Comparison of ENCODE assay signal across 14 mouse cellular contexts in the genomic region with DNA sequence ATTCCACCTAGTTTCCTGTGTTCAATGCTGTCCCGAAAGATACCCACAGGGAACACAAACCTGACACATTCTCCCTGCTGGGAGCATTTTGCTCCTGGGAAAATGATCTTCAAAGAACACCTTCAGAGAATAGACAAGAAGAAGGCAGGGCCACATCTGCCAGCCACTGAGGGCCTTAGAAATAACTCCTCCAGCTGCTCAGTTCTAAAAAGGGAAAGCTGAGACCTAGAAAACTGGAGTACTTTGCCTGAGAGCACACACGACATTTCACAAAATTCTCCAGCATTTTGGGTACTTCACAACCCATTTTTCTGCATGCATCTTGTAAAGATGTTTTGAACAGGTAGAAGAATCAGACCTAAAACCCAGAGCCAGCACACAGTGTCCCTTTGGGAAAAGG.
DNase-seq lines count a peak whose midpoint lies in the region.
"Had no signal": no experiment of that assay in that cellular context is flagged by ENCODE, and none has a peak within 500 bp of the region (broad histone marks: within the 10 kb centered on the region; RNA-seq: fewer than 3 reads in every experiment).

No protein-coding gene starts in this region.

- intact Hi-C loops in left cerebral cortex, postnatal 4 days (cut with DNase I), result no loop called here
- intact Hi-C loops in left cerebral cortex, postnatal 36 days (cut with DNase I), result no loop called here

- DNase-seq in frontal cortex, postnatal 36 days (ENCODE audit: low spot score in 2 of 2), result peak; percentile 2 to 5
- DNase-seq in frontal cortex, postnatal 25 days (ENCODE audit: low spot score in 2 of 2), result no peak
- DNase-seq in left cerebral cortex, adult 9 months (ENCODE audit: low spot score in 2 of 2), result peak; percentile 1 to 11
- DNase-seq in left cerebral cortex, postnatal 4 days, result no peak
- peak; percentile 60 for DNase-seq in brain, adult 2 months (ENCODE audit: low read depth, low spot score)
- DNase-seq in left cerebral cortex, postnatal 36 days (ENCODE audit: low spot score in 2 of 2), result peak; percentile 3 to 8
- DNase-seq in retina, postnatal 1 day, result no peak
- DNase-seq: adrenal gland, postnatal 10 days; cerebellum, adult 11-12 months; cerebellum, adult 9-10 months; cerebellum, postnatal 25 days; forebrain, postnatal 0 days; gastrocnemius, postnatal 14 days; heart, postnatal 36 days had no signal

Comparison
In these comparisons a context has a peak if more than half of its experiments do, and no peak if none do; other contexts are left out.
1. DNase-seq: peak in frontal cortex, postnatal 36 days (2 of 2), left cerebral cortex, adult 9 months (2 of 2), brain, adult 2 months (single experiment) and left cerebral cortex, postnatal 36 days (2 of 2); none in frontal cortex, postnatal 25 days (0 of 2), left cerebral cortex, postnatal 4 days (single experiment) and retina, postnatal 1 day (single experiment).